Mouse (Mus musculus) G1E (cell line): Measurements from ENCODE around the gene Rps6kb1. TPM values are rescaled to one million over a fixed set of nuclear protein-coding genes. Genes with fewer than 3 reads are reported as not detected.

Source experiments
- ATAC-seq: 2 replicates; pipeline ENCODE4 v1.8.0; 2016; ENCODE audit warnings: mild to moderate bottlenecking; ENCODE audit not compliant: insufficient number of reproducible peaks, poor library complexity, low FRiP score, severe bottlenecking; ENCODE audit errors: extremely low read depth
- DNase-seq: peaks from one replicate; pipeline ENCODE4 v3.0.0; 2012; ENCODE audit warnings: low spot score
- H3K27me3 ChIP-seq: 2 replicates; pipeline ENCODE4 v1.6.1; 2012; ENCODE audit warnings: mild to moderate bottlenecking, low read length, inconsistent platforms; ENCODE audit not compliant: insufficient read depth
- H3K36me3 ChIP-seq: replicated peaks from 2 replicates; pipeline ENCODE3; 2012; ENCODE audit warnings: mild to moderate bottlenecking, inconsistent platforms
- H3K4me1 ChIP-seq: 2 replicates; pipeline ENCODE4 v1.6.1; 2012; ENCODE audit warnings: low read depth, low read length, inconsistent platforms, mixed read lengths; ENCODE audit not compliant: insufficient read depth
- H3K4me3 ChIP-seq: 2 replicates; pipeline ENCODE4 v1.5.1; 2012; ENCODE audit warnings: low read depth, mild to moderate bottlenecking, inconsistent platforms, low read length, moderate library complexity, mixed read lengths
- H3K9me3 ChIP-seq: replicated peaks from 2 replicates; pipeline ENCODE4 v1.6.1; 2012; ENCODE audit warnings: inconsistent platforms
- CTCF ChIP-seq: IDR thresholded peaks from 2 replicates; pipeline ENCODE4 v1.5.1; 2012; ENCODE audit warnings: low read depth, low read length, inconsistent platforms, mixed read lengths
- GATA1 ChIP-seq: IDR thresholded peaks from 2 replicates; pipeline ENCODE4 v1.6.1; 2012; ENCODE audit warnings: borderline replicate concordance, low read length, inconsistent platforms, mixed read lengths
- GATA2 ChIP-seq: IDR thresholded peaks from 2 replicates; pipeline ENCODE4 v1.6.1; 2012; ENCODE audit warnings: low read depth, low read length, inconsistent platforms, borderline replicate concordance
- POLR2AphosphoS5 ChIP-seq: IDR thresholded peaks from 2 replicates; pipeline ENCODE4 v1.6.1; 2012; ENCODE audit warnings: low read depth, low read length, inconsistent platforms; ENCODE audit not compliant: insufficient replicate concordance
- TAL1 ChIP-seq: conservative IDR thresholded peaks from 2 replicates; pipeline ENCODE4 v1.6.1; 2012; ENCODE audit warnings: low read depth, low read length, inconsistent platforms, mixed read lengths
- polyA plus RNA-seq: library from polyadenylated mRNA; stranded (reverse); fragments of >175 nt; gene quantifications from 2 replicates; pipeline ENCODE4 v1.2.3, GENCODE M21; 2012
- total RNA-seq, 2 experiments: library from RNA; stranded (forward) in 1 of 2; stranded (reverse) in 1 of 2; fragments of 200-1000 nt in 1 of 2; fragments of >200 nt in 1 of 2; fragmentation: Nextera tagmentation in 1 of 2; gene quantifications; 2 replicates each; pipeline ENCODE4 v1.2.3; 2014 to 2017

The Rps6kb1 gene
- total and polyA plus RNA-seq, 3 experiments: 17.2 to 59.9 (median 38.1) TPM

- peaks cover 37% of the 10 kb centered on the region for H3K36me3 ChIP-seq
- no peaks in the 10 kb centered on the region for H3K9me3 ChIP-seq
- ATAC-seq (no peak), DNase-seq (no peak)
- TF ChIP-seq CTCF: no peak
- peak; percentile 15; the same call in 1 of the 2 replicates for TF ChIP-seq POLR2AphosphoS5
- no peak for TF ChIP-seq GATA2
- H3K4me3 ChIP-seq: no peak overlapping the region
- no peaks in the 10 kb centered on the region for H3K27me3 ChIP-seq
- H3K4me1 ChIP-seq: peaks cover 62% of the 10 kb centered on the region
Measured at GRCm38 (mm10) chr11:86580319-86581113, 35.9 kb upstream of the Rps6kb1 start.

DNA sequence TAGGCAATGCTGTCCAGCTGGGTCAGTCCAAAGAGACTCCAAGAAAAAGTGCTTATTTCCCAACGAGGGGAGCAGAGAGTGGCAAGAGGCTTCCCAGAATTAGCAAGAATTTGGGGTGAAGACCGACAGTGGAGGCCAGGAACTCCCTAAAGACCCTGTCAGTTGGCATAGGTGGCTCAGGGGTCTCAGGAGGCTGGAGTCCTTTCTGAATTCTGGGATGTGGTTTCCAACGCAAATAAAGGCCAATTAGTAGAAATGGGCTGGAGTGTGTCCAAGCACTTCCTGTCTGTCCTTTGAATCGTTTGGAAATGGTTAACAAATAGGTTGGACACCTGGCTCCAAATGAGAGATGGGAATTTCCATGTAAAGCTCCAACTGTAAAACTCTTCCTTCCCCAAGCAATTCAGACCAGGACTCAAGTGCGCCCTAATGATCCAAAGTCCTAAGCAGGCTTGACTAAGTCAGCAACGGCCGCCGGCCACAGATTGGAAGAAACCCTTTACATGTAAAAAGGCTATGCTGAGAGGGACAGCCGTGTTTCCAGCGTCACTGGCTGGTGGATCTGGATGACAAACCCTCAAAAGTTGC is 35.2 kb upstream of the Rps6kb1 start:
- H3K9me3 ChIP-seq: no peaks in the 10 kb centered on the region
- DNase-seq (no peak), ATAC-seq (no peak)
- peaks cover 55% of the 10 kb centered on the region for H3K4me1 ChIP-seq
- H3K4me3 ChIP-seq: no peak overlapping the region
- no peaks in the 10 kb centered on the region for H3K27me3 ChIP-seq
- H3K36me3 ChIP-seq: peaks cover 30% of the 10 kb centered on the region
- TF ChIP-seq TAL1 (no peak), CTCF (no peak), GATA1 (no peak), POLR2AphosphoS5 (no peak), GATA2 (no peak)

GRCm38 (mm10) chr11:86578809-86579730 is 34.5 kb upstream of the Rps6kb1 start:
- Histone ChIP-seq H3K27me3 (no peaks in the 10 kb centered on the region), H3K36me3 (peaks cover 30% of the 10 kb centered on the region), H3K4me3 (no peak overlapping the region), H3K9me3 (no peaks in the 10 kb centered on the region), H3K4me1 (peaks cover 51% of the 10 kb centered on the region)
- ATAC-seq (no peak), DNase-seq (no peak)
- TF ChIP-seq GATA1 (no peak), GATA2 (no peak), POLR2AphosphoS5 (no peak), TAL1 (no peak), CTCF (no peak)

GRCm38 (mm10) chr11:86578106-86578808 is 33.7 kb upstream of the Rps6kb1 start:
- no peaks in the 10 kb centered on the region for H3K9me3 ChIP-seq
- DNase-seq: no peak
- H3K36me3 ChIP-seq: peaks cover 26% of the 10 kb centered on the region
- peaks cover 46% of the 10 kb centered on the region for H3K4me1 ChIP-seq
- H3K4me3 ChIP-seq: no peak overlapping the region
- H3K27me3 ChIP-seq: no peaks in the 10 kb centered on the region
- ATAC-seq: no peak
- TF ChIP-seq TAL1: no peak
- no peak for TF ChIP-seq POLR2AphosphoS5
- TF ChIP-seq GATA1: no peak
- TF ChIP-seq GATA2: no peak
- no peak for TF ChIP-seq CTCF

DNA sequence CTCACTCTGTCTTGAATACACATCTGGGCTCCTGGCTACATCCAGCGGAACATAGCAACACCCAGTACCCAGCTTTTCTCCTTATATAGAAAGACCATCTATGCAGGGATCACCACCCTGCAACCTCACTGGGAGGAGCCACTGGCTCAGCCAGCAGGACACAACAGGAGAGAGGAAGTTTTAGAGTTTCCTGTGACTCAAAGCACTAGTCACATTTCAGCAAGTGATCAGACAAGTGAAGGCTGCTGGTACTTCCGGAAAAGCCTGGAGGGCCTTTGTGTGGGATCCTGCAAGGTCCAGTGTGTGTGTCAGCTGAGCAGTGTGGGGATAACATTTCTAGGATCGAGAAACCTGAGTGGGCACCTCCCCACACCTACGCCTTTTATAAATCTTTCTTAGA is 32.6 kb upstream of the Rps6kb1 start:
- ATAC-seq: no peak
- peaks cover 39% of the 10 kb centered on the region for H3K4me1 ChIP-seq
- H3K36me3 ChIP-seq: peaks cover 17% of the 10 kb centered on the region
- H3K27me3 ChIP-seq: no peaks in the 10 kb centered on the region
- H3K9me3 ChIP-seq: no peaks in the 10 kb centered on the region
- H3K4me3 ChIP-seq: no peak overlapping the region
- DNase-seq: no peak
- TF ChIP-seq GATA1 (no peak), TAL1 (no peak), GATA2 (no peak), CTCF (no peak), POLR2AphosphoS5 (no peak)
